Mouse (Mus musculus) erythroblast, embryonic 14.5 days (primary cell): ENCODE results near the gene Zc3h18.

Experiments used
- GATA1 ChIP-seq: IDR thresholded peaks from 2 replicates; pipeline ENCODE4 v1.6.1; 2012; ENCODE audit warnings: low read length, inconsistent platforms, mixed read lengths
- TAL1 ChIP-seq: IDR thresholded peaks from 3 replicates; pipeline ENCODE4 v1.6.1; 2012; ENCODE audit warnings: low read length, inconsistent platforms, mixed read lengths

GRCm38 (mm10) chr8:122460524-122461472, 84.4 kb downstream of the Zc3h18 start, which contains the start of gene Snai3:
- no peak for TF ChIP-seq GATA1
- TF ChIP-seq TAL1 = no peak
